Mouse (Mus musculus): ENCODE measurements around the gene Hspa13.

Hspa13 gene

DNA sequence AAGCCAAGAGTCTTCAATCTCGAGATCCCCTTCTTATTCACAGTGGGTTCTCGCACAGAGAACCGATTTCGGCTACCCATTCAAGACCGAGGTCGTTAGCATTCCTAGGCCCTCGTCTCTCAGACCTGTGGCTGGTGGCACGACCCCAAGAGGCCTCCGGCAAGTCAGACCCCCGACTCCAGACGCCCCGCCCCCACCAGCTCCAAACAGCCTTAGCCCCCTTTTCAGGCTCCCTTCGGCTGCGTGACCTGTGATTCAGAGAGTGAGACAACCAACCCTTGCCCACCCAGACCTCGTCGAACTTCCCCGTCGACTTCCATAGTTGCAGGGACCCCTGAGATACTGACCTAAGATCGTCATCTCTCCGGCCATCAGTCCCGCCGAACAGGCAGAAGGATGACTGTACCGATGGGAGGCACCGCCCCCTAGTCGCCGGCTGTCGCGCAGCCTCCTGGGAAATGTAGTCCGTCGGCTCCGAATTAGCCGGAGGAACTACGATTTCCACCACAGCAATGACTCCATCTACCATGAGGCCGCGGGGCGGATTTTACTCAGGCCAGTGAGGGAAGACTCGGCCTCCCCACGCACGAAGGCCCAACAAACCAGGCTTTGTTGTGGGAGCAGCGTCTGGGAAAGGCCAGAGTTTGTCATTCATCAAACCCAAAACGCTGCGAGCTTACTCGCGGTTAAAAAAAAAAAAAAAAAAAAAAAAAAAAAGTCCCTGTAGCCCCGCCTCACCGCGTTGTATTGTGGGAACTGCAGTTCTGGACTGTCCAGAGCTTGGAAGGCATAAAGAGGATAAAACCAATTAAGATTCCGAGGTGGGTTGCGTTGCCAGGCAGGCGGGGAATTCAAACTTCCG is at the start of gene Hspa13:
Gene Hspa13 (minus strand): TSS at position 717 of the 862 bp plus-strand sequence.
- peak; percentile 96 for DNase-seq (ENCODE audit: extremely low spot score)

GRCm38 (mm10) chr16:75779271-75779670 is 12.4 kb upstream of the Hspa13 start:
- peak; percentile 20 for DNase-seq (ENCODE audit: extremely low spot score)

GRCm38 (mm10) chr16:75773222-75773621 is 6.3 kb upstream of the Hspa13 start:
- DNase-seq (ENCODE audit: extremely low spot score) = no peak

DNA sequence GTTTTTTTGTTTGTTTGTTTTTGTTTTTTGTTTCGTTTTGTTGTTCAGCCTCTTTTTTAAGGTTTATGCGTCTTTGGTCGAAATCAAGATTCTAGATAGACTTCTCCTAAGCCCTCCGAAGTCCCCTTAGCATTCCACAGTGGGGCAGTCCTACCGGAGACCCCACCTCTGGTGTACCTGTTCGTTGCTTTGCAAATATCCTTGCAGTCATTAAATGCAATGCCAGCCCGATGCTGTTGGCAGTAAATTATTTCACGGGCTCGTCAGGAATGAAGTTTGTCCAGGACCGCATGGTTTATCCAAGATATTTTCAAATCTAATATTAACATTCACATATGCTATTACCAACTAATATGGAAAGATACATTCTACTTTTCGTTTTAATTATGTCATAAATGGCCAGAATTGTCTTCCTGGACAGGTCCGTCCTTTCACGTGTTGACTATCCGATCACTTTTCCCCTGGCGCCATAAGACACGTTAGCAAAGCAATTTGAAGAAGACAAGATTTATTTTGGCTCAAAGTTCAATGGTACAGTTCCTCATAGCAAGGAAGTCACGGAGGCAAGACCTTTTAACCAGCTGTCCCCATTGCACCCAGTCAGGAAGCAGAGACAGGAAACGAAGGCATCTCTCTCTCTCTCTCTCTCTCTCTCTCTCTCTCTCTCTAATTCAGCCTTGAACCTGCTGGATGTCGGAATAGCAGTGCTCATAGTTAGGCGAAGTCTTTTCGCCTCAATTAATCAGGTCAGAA is 522 bp upstream of the Hspa13 start:
- DNase-seq (ENCODE audit: extremely low spot score) = peak; percentile 15

DNA sequence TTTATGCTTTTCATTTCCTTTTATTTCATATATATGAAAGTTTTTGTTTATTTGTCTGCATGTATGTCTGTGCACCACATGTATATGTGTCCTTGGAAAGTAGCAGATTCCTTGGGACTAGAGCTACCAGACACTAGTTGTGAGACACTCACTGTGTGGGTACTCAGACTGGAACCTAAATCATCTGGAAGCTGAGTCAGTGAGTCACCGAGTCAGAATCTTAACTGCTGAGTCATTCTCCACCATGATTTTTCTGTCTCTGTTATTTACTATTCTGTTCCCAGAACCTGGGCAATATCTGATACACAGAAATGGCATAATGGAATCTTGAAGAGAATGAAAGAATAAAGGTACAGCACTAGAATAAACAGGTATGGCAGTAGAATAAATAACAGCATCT is 14.0 kb downstream of the Hspa13 start:
- no peak for DNase-seq (ENCODE audit: extremely low spot score)

GRCm38 (mm10) chr16:75750103-75750502 is 16.8 kb downstream of the Hspa13 start:
- no peak for DNase-seq (ENCODE audit: extremely low spot score)

DNA sequence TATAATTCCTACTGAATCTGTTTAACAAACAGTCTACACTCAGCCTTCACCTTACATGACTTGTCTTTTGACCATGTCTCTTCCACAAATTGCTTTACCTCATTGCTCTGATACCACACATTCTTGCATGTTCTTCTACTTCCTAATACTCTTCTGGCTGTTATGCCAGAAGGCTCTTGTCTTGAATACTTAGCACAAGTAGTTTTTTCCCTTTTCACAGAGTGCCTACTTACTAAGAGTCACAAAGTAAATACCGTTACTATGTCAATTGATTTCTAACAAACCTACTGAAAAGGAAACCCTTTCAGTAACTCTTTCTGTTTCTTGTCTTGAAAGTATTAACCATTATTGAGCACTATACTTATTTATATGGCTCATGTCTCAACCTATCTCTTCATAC is 18.0 kb downstream of the Hspa13 start:
- DNase-seq (ENCODE audit: extremely low spot score) = no peak

DNA sequence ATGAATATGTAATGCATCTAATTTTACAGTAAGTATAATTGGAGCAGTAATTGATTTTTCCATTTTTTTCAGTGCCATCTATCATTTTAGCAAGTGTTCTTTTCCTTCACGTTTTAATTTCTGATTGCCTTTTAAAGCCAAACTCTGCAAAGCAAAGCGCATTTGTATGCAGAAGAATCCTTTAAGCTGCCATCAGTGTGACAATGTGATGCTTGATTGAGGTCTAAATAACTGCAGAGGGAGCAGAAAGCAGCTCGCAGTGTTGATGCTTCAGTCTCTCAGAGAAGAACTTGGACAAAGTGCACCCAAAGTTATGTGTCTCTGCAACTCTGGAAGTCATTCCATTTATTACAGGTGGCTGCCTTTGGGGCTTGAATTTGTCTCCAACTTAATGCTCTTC is 22.9 kb downstream of the Hspa13 start:
- no peak for DNase-seq (ENCODE audit: extremely low spot score)

- no peak for DNase-seq (ENCODE audit: extremely low spot score)
Observed at GRCm38 (mm10) chr16:75717405-75718173, 49.3 kb downstream of the Hspa13 start.

DNA sequence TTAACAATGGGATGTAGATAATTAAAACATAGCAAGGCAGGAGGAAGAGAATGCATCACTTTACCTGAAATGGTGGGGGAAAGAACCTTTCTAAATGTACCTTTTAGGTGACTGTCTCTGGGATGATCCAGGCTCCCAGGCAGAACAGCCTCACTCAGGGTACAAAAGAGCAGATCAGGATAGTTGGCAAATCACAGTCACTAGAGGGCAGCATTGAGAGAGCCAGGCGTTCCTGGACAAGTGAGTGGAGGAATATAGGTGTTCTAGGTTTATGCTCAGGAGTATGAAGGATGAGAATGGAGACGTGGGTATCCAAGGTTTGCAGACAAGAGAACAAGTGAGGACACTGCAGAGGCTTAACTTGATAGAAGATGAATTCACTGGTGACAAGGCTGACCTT is 70.7 kb downstream of the Hspa13 start:
- peak; percentile 42 for DNase-seq (ENCODE audit: extremely low spot score)
